Mouse (Mus musculus): ENCODE results near the gene Calm4. TPM values are rescaled to one million over a fixed set of nuclear protein-coding genes. Genes with fewer than 3 reads are reported as not detected.
"Not testable (repeated sequence)": the region's sequence is repeated elsewhere in the genome, so short reads cannot be mapped to it uniquely, and the experiment has no call there.

Gene Calm4
- not detected for total RNA-seq (2021)
- long read RNA-seq, experiment 1 = 0 reads
- long read RNA-seq, experiment 2 = 0 reads

GRCm38 (mm10) chr13:3837312-3837807 is at the start of gene Calm4:
Calm4 (plus strand) TSS chr13:3837757.
- intact Hi-C loops (cut with DNase I); DNase-seq: not testable (repeated sequence)

- intact Hi-C loops (cut with DNase I) = no loop called here
- DNase-seq = no peak
These were observed 49.0 kb upstream of the Calm4 start for GRCm38 (mm10) chr13:3788588-3788987.

GRCm38 (mm10) chr13:3789531-3789930 is 48.0 kb upstream of the Calm4 start:
- intact Hi-C loops (cut with DNase I) = no loop called here
- no peak for DNase-seq

GRCm38 (mm10) chr13:3796649-3797048 is 40.9 kb upstream of the Calm4 start:
- intact Hi-C loops (cut with DNase I) = no loop called here
- no peak for DNase-seq

- intact Hi-C loops (cut with DNase I) = no loop called here
These were observed 38.8 kb upstream of the Calm4 start for GRCm38 (mm10) chr13:3798751-3799150.

GRCm38 (mm10) chr13:3799386-3799785 is 38.2 kb upstream of the Calm4 start:
- no peak for DNase-seq
- intact Hi-C loops (cut with DNase I) = no loop called here

More at GRCm38 (mm10) chr13:3798751-3799150, 38.8 kb upstream of the Calm4 start:
- DNase-seq = no peak

- intact Hi-C loops (cut with DNase I) = no loop called here
These were observed 33.4 kb upstream of the Calm4 start, which contains the start of gene Calml3 for GRCm38 (mm10) chr13:3804186-3804585. Calml3 (minus strand) TSS chr13:3804316.

GRCm38 (mm10) chr13:3805132-3805531 is 32.4 kb upstream of the Calm4 start:
- DNase-seq = peak; percentile 12 to 13
- intact Hi-C loops (cut with DNase I) = no loop called here

More at GRCm38 (mm10) chr13:3804186-3804585, 33.4 kb upstream of the Calm4 start, which contains the start of gene Calml3:
- no peak for DNase-seq

- no peak for DNase-seq
- intact Hi-C loops (cut with DNase I) = no loop called here
These were observed 31.9 kb upstream of the Calm4 start for GRCm38 (mm10) chr13:3805638-3806037.

GRCm38 (mm10) chr13:3807131-3807827 is 30.3 kb upstream of the Calm4 start:
- intact Hi-C loops (cut with DNase I) = no loop called here
- DNase-seq = no peak

- intact Hi-C loops (cut with DNase I) = no loop called here
- no peak for DNase-seq
These were observed 19.4 kb upstream of the Calm4 start for GRCm38 (mm10) chr13:3818012-3818739.

GRCm38 (mm10) chr13:3818740-3819076 is 18.8 kb upstream of the Calm4 start:
- DNase-seq = no peak
- intact Hi-C loops (cut with DNase I) = no loop called here

- intact Hi-C loops (cut with DNase I) = no loop called here
- no peak for DNase-seq
These were observed 15.5 kb upstream of the Calm4 start for GRCm38 (mm10) chr13:3822105-3822504.

GRCm38 (mm10) chr13:3825726-3826125 is 11.8 kb upstream of the Calm4 start:
- intact Hi-C loops (cut with DNase I) = no loop called here
- no peak for DNase-seq

- intact Hi-C loops (cut with DNase I) = no loop called here
- DNase-seq = no peak
These were observed 6.0 kb upstream of the Calm4 start for GRCm38 (mm10) chr13:3831546-3831945.

- DNase-seq = no peak
- intact Hi-C loops (cut with DNase I) = no loop called here
These were observed 5.6 kb upstream of the Calm4 start for GRCm38 (mm10) chr13:3831994-3832393.

GRCm38 (mm10) chr13:3832450-3832849 is 5.1 kb upstream of the Calm4 start:
- DNase-seq = no peak
- intact Hi-C loops (cut with DNase I) = no loop called here

- DNase-seq; intact Hi-C loops (cut with DNase I): not testable (repeated sequence)
These were observed 3.9 kb upstream of the Calm4 start for GRCm38 (mm10) chr13:3833644-3834043.

- intact Hi-C loops (cut with DNase I); DNase-seq: not testable (repeated sequence)
These were observed 3.1 kb downstream of the Calm4 start for GRCm38 (mm10) chr13:3840662-3841061.

GRCm38 (mm10) chr13:3850330-3850729 is 12.8 kb downstream of the Calm4 start:
- DNase-seq = no peak
- intact Hi-C loops (cut with DNase I) = no loop called here

- DNase-seq; intact Hi-C loops (cut with DNase I): not testable (repeated sequence)
These were observed 16.2 kb downstream of the Calm4 start, which contains the start of gene Calm5 for GRCm38 (mm10) chr13:3853648-3854333. Calm5 (plus strand) TSS chr13:3854173.
